Mouse (Mus musculus) testis, postnatal 10 days (tissue): Measurements from ENCODE around the gene Gimap7.
A peak's percentile ranks its signal among the peaks of the same experiment; 100 is the strongest.

ENCODE experiments used
- DNase-seq: peaks from one replicate; pipeline ENCODE4 v3.0.0; 2021; ENCODE audit warnings: low spot score

The Gimap7 gene

GRCm38 (mm10) chr6:48692962-48693361, 25.5 kb upstream of the Gimap7 start:
- DNase-seq: peak; percentile 23

GRCm38 (mm10) chr6:48696830-48697554, 21.4 kb upstream of the Gimap7 start:
- DNase-seq: peak; percentile 15

- no peak for DNase-seq
Observed at GRCm38 (mm10) chr6:48697555-48697930, 20.9 kb upstream of the Gimap7 start.

GRCm38 (mm10) chr6:48698066-48698856, 20.2 kb upstream of the Gimap7 start:
- no peak for DNase-seq

GRCm38 (mm10) chr6:48698888-48699287, 19.5 kb upstream of the Gimap7 start:
- DNase-seq: peak; percentile 11

GRCm38 (mm10) chr6:48700251-48701075, 18.0 kb upstream of the Gimap7 start:
- DNase-seq: no peak

- no peak for DNase-seq
Observed at GRCm38 (mm10) chr6:48702146-48702545, 16.3 kb upstream of the Gimap7 start.

GRCm38 (mm10) chr6:48702601-48703000, 15.8 kb upstream of the Gimap7 start:
- DNase-seq: no peak

- no peak for DNase-seq
Observed at GRCm38 (mm10) chr6:48704146-48704545, 14.3 kb upstream of the Gimap7 start.

GRCm38 (mm10) chr6:48706130-48706529, 12.3 kb upstream of the Gimap7 start:
- DNase-seq: no peak

GRCm38 (mm10) chr6:48720326-48720725, 1.9 kb downstream of the Gimap7 start:
- no peak for DNase-seq

- no peak for DNase-seq
Observed at GRCm38 (mm10) chr6:48723468-48723867, 5.0 kb downstream of the Gimap7 start.

GRCm38 (mm10) chr6:48725476-48725875, 7.1 kb downstream of the Gimap7 start:
- DNase-seq: no peak

GRCm38 (mm10) chr6:48727761-48728160, 9.3 kb downstream of the Gimap7 start:
- DNase-seq: no peak

GRCm38 (mm10) chr6:48732864-48733304, 14.5 kb downstream of the Gimap7 start:
- DNase-seq: no peak

GRCm38 (mm10) chr6:48733660-48734059, 15.2 kb downstream of the Gimap7 start:
- no peak for DNase-seq

- no peak for DNase-seq
Observed at GRCm38 (mm10) chr6:48737053-48737452, 18.6 kb downstream of the Gimap7 start.

- DNase-seq: no peak
Observed at GRCm38 (mm10) chr6:48737688-48738087, 19.3 kb downstream of the Gimap7 start.

GRCm38 (mm10) chr6:48738961-48739779, 20.7 kb downstream of the Gimap7 start, which contains the start of gene Gimap1:
Gene Gimap1, plus strand, starts transcription at chr6:48739054.
- DNase-seq: no peak

- DNase-seq: no peak
Observed at GRCm38 (mm10) chr6:48739780-48740055, 21.3 kb downstream of the Gimap7 start.

- no peak for DNase-seq
Observed at GRCm38 (mm10) chr6:48740501-48741169, 22.2 kb downstream of the Gimap7 start.
